Mouse (Mus musculus): ENCODE results near the gene Kcnk3.

- TF ChIP-seq FLI1 (IDR thresholded peaks at IDR 0.05; ENCODE audit: low read length) (no peak), GATA1 (IDR thresholded peaks at IDR 0.05; ENCODE audit: borderline replicate concordance, low read length) (no peak)
Observed at GRCm38 (mm10) chr5:30606424-30607073, 18.6 kb downstream of the Kcnk3 start.

All from megakaryocyte, embryonic 14.5 days (primary cell).